Mouse (Mus musculus) hindbrain, embryonic 10.5 days (tissue): ENCODE results near the gene Abhd16a. TPM values are rescaled to one million over a fixed set of nuclear protein-coding genes. Genes with fewer than 3 reads are reported as not detected.
A peak's percentile ranks its signal among the peaks of the same experiment; 100 is the strongest.

Experiments
- DNase-seq: peaks from one replicate; pipeline ENCODE4 v3.0.0-alpha.2; 2017; ENCODE audit warnings: low spot score
- H3K27ac ChIP-seq: fragments of 300-500 bp; sonication (generic); 2 replicates; pipeline ENCODE4 v1.5.1; 2016; ENCODE audit warnings: mild to moderate bottlenecking, moderate library complexity
- H3K27me3 ChIP-seq: fragments of 300-500 bp; sonication (generic); 2 replicates; pipeline ENCODE4 v1.6.1; 2016; ENCODE audit warnings: mild to moderate bottlenecking; ENCODE audit not compliant: poor library complexity, insufficient read depth, severe bottlenecking
- H3K36me3 ChIP-seq: fragments of 300-500 bp; sonication (generic); 2 replicates; pipeline ENCODE4 v1.6.1; 2016; ENCODE audit warnings: mild to moderate bottlenecking, moderate library complexity
- H3K4me1 ChIP-seq: fragments of 300-500 bp; sonication (generic); replicated peaks from 2 replicates; pipeline ENCODE4 v1.6.1; 2016; ENCODE audit warnings: mild to moderate bottlenecking
- H3K4me3 ChIP-seq: fragments of 300-500 bp; sonication (generic); 2 replicates; pipeline ENCODE4 v1.5.1; 2016; ENCODE audit warnings: mild to moderate bottlenecking, moderate library complexity
- H3K9me3 ChIP-seq: fragments of 300-500 bp; sonication (generic); 2 replicates; pipeline ENCODE4 v1.6.1; 2016; ENCODE audit warnings: mild to moderate bottlenecking, moderate library complexity
- WGBS: fragments of 180-500 bp; shearing (Covaris S2); methylation state at CpG from one replicate; pipeline ENCODE4 v1.1.7; 2016; 5-methylcytosine and 5-hydroxymethylcytosine counted together
- polyA plus RNA-seq: library from polyadenylated mRNA; unstranded; fragments of >200 nt; fragmentation: Nextera tagmentation; extraction: Ambion mirVana; gene quantifications from 2 replicates; pipeline ENCODE4 v1.2.1, GENCODE M21; 2016

The Abhd16a gene
- polyA plus RNA-seq, 1 experiment from 2014 or later, result 67.1 TPM

DNA sequence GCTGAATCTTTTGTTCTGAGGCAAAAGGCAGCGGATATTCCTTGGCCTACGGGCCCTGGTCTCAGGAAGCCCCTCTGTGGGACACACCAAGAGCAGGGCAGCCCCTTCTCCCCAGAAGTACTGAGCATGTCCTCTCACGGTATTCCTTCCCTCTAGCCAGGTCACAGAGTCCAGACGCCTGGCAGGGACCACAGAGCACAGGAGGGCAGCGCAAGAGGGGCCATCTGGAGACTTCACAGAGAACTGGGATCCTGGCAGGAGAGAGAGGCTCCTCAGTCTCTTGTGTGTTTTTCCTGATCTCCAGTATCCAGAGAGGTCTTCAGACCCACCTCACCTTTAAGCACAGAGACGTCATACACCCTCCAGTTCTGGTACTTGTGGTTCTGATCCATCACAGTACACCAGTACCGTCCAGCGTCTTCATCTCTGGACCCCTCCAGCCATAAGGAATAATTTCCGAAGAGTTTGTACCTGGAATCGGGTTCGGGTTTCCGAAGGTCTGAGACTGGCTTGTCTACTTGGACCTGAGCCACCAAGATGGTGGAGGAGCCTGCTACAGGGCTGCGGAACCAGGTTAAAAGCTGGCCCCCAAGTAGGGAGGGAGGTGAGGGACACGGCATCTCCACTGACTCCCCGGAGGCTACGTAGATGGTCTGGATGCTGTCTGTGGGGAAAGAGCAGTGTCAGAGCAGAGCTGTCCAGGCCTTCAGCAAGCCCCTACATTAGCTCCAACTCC, 6.1 kb upstream of the Abhd16a start:
- Histone ChIP-seq H3K4me3 (no peak overlapping the region; the same call in 1 of the 2 replicates), H3K27me3 (peaks cover 11% of the 10 kb centered on the region), H3K9me3 (no peaks in the 10 kb centered on the region), H3K36me3 (no peaks in the 10 kb centered on the region), H3K27ac (no peak overlapping the region), H3K4me1 (peaks cover 21% of the 10 kb centered on the region)
- DNase-seq, result no peak
- WGBS, result 87% methylated on average over 16 of the region's 16 CpGs

DNA sequence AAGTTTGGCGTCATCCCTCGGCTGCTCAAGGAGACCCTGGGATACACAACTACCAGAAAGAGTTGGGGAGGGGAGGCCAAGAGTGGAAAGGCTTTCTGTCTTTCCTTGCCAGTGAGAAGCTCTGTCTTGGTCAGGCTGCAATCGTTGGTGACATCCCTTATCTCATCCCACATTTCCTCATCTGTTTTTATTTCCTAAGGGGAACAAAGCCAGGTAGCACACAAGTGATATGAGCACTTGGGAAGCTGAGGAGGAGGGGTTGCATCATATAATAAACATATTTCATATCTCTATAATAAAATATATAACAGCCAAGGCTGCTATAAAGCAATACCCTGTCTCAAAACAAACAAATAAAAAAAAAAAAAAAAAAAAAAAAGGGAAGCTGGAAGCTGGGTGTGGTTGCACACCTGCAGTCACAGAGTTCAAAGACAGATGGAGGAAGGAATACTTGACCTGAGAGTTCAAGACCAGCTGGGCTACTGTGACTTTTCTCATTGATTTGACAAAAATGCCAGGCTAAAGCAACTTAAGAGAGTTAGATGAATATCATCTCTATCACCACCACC, 5.0 kb upstream of the Abhd16a start:
- Histone ChIP-seq H3K27ac (no peak overlapping the region), H3K9me3 (no peaks in the 10 kb centered on the region), H3K36me3 (no peaks in the 10 kb centered on the region), H3K4me3 (no peak overlapping the region), H3K27me3 (peaks cover 7% of the 10 kb centered on the region), H3K4me1 (peaks cover 18% of the 10 kb centered on the region)
- DNase-seq, result no peak
- 83% methylated on average over 3 of the region's 3 CpGs for WGBS

DNA sequence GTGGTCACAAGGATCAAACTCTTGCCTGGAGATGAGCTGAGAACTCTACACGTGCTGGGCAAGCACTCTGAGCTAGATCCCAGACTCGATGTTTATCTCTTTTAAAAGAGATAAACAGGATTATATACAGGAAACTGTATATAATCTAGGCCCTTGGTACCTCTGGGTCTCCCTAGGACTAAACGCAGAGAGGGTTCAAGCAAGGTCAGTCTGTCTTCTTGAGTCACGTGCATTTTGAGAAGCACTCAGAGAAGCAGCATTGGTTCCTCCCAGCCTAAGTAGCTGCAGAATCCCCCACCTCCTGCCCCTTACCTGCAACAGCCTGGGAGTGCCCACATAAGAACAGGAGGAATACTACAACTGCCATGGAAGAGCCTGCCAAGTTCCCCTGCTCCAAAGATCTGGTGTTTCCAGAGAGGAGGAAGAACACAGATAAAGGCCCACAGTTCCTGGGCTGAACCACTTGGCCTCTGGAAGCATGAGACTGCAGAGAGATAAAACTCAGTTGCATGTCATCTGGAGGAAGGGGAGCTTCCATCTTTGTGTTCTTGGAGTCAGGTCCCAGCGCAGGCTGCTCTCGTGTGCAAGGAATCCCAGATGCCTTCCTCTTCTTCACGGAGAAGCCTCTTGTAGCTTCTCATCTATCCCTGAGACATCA, 3.7 kb upstream of the Abhd16a start, which contains the start of gene Ly6g6f:
TSS of gene Ly6g6f (minus strand) at position 403 of the 658 bp plus-strand sequence.
- Histone ChIP-seq H3K4me1 (peaks cover 23% of the 10 kb centered on the region), H3K27me3 (peaks cover under 1% of the 10 kb centered on the region; the same call in 1 of the 2 replicates)
- WGBS, result 85% methylated on average over 7 of the region's 7 CpGs

DNA sequence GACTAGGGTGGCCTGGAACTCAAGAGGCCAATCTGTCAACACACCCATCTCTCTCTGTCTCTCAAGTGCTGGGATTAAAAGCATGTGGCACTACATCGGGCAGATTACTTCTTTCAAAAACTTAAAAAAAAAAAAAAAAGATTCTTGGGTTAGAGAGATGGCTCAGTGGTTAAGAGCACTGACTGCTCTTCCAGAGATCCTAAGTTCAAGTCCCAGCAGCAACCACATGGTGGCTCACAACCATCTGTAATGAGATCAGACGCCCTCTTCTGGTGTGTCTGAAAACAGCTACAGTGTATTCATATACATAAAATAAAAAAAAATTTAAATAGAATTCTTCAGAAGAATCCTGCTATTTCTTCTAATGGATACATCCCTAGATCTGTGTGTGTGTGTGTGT, 912 bp upstream of the Abhd16a start:
- 55% methylated on average over 2 of the region's 2 CpGs for WGBS
- DNase-seq, result no peak

More for the DNA sequence above, 3.7 kb upstream of the Abhd16a start, which contains the start of gene Ly6g6f:
- Histone ChIP-seq H3K4me3 (no peak within 1 kb of the TSS), H3K27ac (no peak within 1 kb of the TSS), H3K9me3 (no peaks in the 10 kb centered on the region), H3K36me3 (no peaks in the 10 kb centered on the region)
- DNase-seq, result no peak

DNA sequence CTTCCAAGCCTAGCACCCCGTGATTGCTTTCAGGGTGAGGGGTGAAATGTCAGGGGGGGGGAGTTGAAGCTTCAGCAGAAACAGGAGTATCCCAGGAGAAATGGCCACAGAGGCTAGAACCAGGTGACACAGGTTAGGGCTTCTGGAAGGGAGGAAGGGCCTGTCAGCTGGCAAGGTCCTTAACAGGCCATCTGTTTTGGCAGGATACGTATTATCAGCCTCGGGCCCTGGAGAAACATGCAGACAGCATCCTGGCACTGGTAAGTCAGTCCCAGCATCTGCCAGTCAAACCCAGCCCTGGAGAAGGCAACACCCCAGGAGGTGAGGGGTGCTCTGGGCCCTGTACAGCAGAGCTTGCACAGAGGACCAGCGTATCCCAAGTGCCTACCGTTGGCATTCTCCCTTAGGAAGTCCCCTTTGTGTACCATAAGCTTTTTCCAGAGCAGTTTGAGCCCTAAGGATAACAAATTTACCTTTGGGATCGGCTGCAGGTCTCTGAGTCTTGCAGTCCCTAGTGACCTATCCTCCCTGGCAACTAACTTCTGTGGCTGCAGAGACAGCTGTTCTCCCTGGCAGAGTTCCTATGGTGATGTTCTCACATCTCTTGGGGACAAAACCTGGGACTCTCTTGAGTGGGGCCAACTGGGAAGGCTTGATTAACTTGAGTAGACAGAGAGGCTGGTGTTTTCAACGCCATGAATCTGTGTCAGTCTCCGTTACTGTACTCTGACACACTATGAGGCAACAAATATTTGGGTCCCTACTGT, 1.3 kb downstream of the Abhd16a start:
- Histone ChIP-seq H3K4me1 (peaks cover 18% of the 10 kb centered on the region), H3K36me3 (peaks cover 47% of the 10 kb centered on the region), H3K4me3 (peak overlapping the region; percentile 76), H3K9me3 (no peaks in the 10 kb centered on the region), H3K27me3 (no peaks in the 10 kb centered on the region), H3K27ac (peak overlapping the region; percentile 99)
- no peak for DNase-seq
- 76% methylated on average over 8 of the region's 8 CpGs for WGBS

More for the DNA sequence above, 912 bp upstream of the Abhd16a start:
- Histone ChIP-seq H3K9me3 (no peaks in the 10 kb centered on the region), H3K4me1 (peaks cover 18% of the 10 kb centered on the region), H3K27ac (no peak overlapping the region), H3K27me3 (no peaks in the 10 kb centered on the region), H3K36me3 (peaks cover 27% of the 10 kb centered on the region), H3K4me3 (no peak overlapping the region)

DNA sequence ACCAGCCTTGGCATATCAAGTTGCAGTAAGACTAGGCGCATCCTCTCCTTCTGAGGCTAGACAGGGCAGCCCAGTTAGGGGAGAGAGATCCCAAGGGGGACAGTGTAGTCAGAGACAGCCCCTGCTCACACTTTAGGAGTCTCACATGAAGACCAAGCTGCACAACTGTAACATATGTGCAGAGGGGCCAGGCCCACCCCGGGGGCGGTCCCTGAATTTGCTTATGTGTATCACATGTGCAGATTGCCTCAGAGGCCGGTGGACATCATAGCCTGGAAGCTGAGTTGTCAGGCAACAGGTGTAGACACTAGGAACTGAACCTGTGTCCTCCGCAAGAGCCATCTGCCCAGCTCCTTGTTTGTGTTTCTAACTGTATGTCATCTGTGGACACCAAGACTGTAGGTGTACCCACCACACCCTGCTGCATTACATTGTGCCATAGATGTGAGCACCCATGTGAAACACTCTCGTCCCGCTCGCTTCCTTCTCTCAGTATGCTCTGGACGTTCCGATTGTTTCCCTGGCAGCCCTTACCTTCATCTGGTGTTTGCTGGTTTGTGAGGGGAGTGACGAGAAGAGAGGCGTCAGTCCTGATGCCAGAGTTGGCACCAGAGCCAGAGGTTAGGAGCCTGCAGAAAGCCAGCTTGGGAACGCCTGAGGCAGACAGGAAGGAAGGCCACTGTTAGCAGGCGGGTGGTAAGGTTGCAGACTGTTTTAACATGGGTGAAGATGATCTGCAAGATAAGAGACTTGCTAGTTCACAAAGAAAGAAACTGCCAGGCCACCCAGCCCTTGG, 3.5 kb downstream of the Abhd16a start:
- Histone ChIP-seq H3K36me3 (peaks cover 68% of the 10 kb centered on the region), H3K4me3 (no peak overlapping the region)

DNA sequence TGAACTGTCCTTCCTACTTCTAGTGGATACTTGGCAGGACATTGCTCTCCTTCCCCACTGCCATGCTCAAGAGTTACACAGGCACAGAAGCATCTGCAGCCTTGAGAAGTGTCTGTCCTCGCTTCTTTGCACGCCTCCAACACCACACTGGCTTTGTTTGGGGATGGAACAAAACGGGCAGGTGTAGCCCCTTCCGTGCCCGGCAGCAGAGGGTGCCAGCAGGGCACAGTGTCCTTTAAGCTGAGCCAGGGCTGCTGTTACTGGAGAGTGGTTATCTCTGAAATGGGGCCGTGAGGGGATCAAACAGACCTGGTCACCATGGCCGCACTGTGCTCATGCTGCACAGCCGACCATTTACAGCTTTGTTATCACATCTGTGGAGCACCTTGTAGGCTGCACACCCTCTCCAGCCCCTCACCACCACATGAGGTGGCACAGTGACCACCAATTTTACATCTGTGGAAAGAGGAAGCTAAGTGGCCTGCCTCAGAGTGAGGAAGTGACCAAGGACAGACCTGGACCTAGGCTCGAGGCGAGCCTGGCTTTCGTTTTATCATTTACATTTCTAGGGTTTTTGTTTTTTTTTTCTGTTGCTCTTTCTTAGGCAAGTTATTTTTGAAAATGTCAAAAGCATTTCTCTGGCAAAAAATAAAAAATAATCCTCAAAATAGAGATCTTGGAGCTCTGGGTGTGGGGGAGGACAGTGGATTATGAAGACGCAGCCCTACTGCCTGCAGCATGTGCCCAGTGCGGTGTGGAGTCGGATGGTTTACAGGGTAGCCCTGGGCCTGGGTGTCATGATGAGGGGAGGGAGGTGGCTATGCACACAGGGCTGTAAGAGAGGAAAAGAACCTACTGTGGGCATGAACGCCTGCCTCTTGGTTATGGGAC, 5.7 kb downstream of the Abhd16a start:
- Histone ChIP-seq H3K4me1 (peaks cover 13% of the 10 kb centered on the region), H3K4me3 (no peak overlapping the region), H3K27me3 (no peaks in the 10 kb centered on the region), H3K36me3 (peaks cover 89% of the 10 kb centered on the region), H3K9me3 (no peaks in the 10 kb centered on the region), H3K27ac (no peak overlapping the region)
- 93% methylated on average over 15 of the region's 15 CpGs for WGBS
- no peak for DNase-seq

More for the DNA sequence above, 3.5 kb downstream of the Abhd16a start:
- Histone ChIP-seq H3K27me3 (no peaks in the 10 kb centered on the region), H3K9me3 (no peaks in the 10 kb centered on the region), H3K4me1 (peaks cover 18% of the 10 kb centered on the region), H3K27ac (no peak overlapping the region)
- no peak for DNase-seq
- WGBS, result 88% methylated on average over 14 of the region's 14 CpGs

DNA sequence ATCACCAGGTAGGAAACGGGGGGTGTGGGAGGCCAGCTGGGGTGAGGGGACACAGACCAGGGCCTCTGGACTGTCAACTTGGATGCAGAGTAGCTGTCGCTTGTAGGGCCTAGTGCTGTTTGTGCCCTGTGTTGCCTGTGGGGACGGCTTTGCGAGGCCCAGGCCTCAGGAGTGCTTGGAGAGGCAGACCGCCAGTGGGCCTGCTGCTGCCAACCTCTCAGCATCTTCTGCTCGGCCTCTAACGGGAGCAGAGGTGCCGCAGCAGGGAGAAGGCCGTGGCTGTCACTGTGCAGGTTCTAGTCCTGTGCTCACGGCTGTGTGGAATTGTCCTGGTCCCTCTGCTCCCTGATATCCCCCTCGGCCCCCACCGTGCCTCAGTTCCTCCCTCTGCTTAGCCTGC, 7.5 kb downstream of the Abhd16a start:
- Histone ChIP-seq H3K36me3 (peaks cover 96% of the 10 kb centered on the region), H3K9me3 (no peaks in the 10 kb centered on the region), H3K4me1 (no peaks in the 10 kb centered on the region), H3K27ac (no peak overlapping the region), H3K27me3 (no peaks in the 10 kb centered on the region), H3K4me3 (0 out of 2 replicates have a peak overlapping the region, but pooled peaks have one; percentile 16)
- 88% methylated on average over 12 of the region's 12 CpGs for WGBS
- no peak for DNase-seq

DNA sequence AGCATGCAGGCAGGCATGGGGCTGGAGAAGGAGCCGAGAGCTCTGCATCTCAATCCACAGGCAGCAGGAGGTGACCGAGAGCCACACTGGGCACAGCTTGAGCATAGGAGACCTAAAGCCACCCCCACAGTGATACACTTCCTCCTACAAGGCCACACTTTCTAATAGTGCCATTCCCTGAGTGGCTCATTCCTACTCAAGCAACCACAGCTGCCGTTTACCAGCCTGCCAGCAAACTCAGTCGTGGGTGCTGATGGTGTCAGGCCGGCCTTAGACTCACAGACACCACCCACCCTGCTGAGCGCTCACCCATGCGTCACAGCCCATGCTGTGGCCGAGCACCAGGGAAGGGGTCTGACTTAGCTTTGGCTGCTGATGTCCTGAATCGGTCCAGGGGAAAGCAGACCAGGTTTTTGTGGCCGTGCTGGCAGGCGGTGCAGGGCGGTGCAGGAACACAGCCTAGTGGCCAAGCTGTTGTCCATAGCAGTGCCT, 8.1 kb downstream of the Abhd16a start:
- H3K4me1 ChIP-seq, result peaks cover 2% of the 10 kb centered on the region; the same call in 1 of the 2 replicates
- no peaks in the 10 kb centered on the region for H3K9me3 ChIP-seq
- H3K27ac ChIP-seq, result no peak overlapping the region
- H3K36me3 ChIP-seq, result peaks cover 96% of the 10 kb centered on the region
- DNase-seq, result no peak
- whole genome bisulfite sequencing, result 78% methylated on average over 12 of the region's 12 CpGs
- H3K4me3 ChIP-seq, result no peak overlapping the region
- H3K27me3 ChIP-seq, result no peaks in the 10 kb centered on the region

DNA sequence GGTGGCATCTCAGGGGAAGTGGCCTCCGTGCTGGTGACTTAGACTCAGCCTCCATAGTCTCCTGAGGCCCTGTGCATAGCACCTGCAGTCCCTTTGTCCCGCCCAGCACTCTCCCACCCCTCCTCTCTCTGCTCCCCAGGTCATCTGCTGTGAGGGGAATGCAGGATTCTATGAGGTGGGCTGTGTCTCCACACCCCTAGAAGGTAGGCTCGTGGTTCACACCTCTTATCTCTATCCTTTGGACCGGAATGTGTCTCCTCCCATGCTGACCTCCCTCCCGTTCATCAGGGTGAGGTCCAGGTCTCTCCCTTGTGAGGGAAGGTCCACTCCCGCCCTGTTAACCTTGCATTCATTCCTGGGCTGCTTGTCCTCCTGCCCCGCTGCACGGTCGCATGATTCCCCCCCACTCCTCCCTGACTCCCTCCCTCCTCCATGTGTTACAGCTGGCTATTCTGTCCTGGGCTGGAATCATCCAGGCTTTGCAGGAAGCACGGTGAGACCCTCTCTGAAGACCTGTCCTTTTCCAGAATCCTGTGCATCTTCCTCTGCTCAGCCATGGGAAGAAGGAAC, 11.2 kb downstream of the Abhd16a start:
- WGBS, result 74% methylated on average over 10 of the region's 10 CpGs
- H3K36me3 ChIP-seq, result peaks cover 95% of the 10 kb centered on the region
- no peak for DNase-seq

DNA sequence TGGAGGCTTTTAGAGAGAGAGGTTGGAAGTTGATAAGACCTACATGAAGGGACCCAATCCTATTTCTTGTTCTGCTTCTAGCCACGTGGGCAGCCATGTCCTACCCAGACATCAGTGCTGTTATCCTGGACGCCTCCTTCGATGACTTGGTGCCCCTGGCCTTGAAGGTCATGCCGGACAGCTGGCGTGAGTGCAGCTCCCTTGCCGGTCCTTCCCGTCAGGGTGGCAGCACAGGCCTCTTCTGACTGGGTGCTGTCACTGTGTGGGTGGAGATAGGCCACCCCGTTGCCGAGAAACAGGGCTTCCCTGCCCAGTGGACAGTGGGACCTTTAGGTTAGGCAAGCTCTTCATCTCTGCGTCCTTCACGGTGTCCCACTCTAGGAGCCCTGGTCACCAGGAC, 12.1 kb downstream of the Abhd16a start:
- Histone ChIP-seq H3K27ac (no peak overlapping the region), H3K36me3 (peaks cover 87% of the 10 kb centered on the region), H3K4me1 (peaks cover 22% of the 10 kb centered on the region), H3K4me3 (no peak overlapping the region), H3K9me3 (no peaks in the 10 kb centered on the region), H3K27me3 (no peaks in the 10 kb centered on the region)
- WGBS, result 92% methylated on average over 11 of the region's 11 CpGs
- no peak for DNase-seq

More for the DNA sequence above, 11.2 kb downstream of the Abhd16a start:
- Histone ChIP-seq H3K27ac (no peak overlapping the region), H3K4me3 (no peak overlapping the region), H3K9me3 (no peaks in the 10 kb centered on the region), H3K4me1 (peaks cover 13% of the 10 kb centered on the region), H3K27me3 (no peaks in the 10 kb centered on the region)
